15 mouse cellular contexts compared by ENCODE assay signal in genomic region chr13:24147006-24147405, GRCm38 (mm10).
DNase-seq lines count a peak whose midpoint lies in the region.
"Had no signal": no experiment of that assay in that cellular context is flagged by ENCODE, and none has a peak within 500 bp of the region (broad histone marks: within the 10 kb centered on the region; RNA-seq: fewer than 3 reads in every experiment).

No protein-coding gene starts in this region.

- peak; percentile 15 for DNase-seq in layer of hippocampus, adult 9-11 months
- no peak for DNase-seq in layer of hippocampus, adult 9-10 months (ENCODE audit: low spot score)
- DNase-seq in Muller cell, postnatal 12 days (ENCODE audit: inconsistent ontology term) = peak; percentile 31
- peak; percentile 63 for DNase-seq in brain, adult 2 months (ENCODE audit: low read depth, low spot score)
- no peak for DNase-seq in thymus, postnatal 25 days
- DNase-seq: adrenal gland, adult 8-10 months; adrenal gland, postnatal 14 days; adrenal gland, postnatal 36 days; cerebellum, adult 11 months; cerebellum, adult 18-20 months; cerebellum, adult 8-10 months; cerebellum, adult 9-11 months; cerebellum, postnatal 14 days; cerebellum, postnatal 36 days; embryo, embryonic 11 days had no signal

Comparison
In these comparisons a context has a peak if more than half of its experiments do, and no peak if none do; other contexts are left out.
1. DNase-seq: peak in layer of hippocampus, adult 9-11 months (single experiment), Muller cell, postnatal 12 days (single experiment) and brain, adult 2 months (single experiment); none in layer of hippocampus, adult 9-10 months (single experiment) and thymus, postnatal 25 days (single experiment).